Mouse (Mus musculus): Measurements from ENCODE around the gene Taf1.

DNA sequence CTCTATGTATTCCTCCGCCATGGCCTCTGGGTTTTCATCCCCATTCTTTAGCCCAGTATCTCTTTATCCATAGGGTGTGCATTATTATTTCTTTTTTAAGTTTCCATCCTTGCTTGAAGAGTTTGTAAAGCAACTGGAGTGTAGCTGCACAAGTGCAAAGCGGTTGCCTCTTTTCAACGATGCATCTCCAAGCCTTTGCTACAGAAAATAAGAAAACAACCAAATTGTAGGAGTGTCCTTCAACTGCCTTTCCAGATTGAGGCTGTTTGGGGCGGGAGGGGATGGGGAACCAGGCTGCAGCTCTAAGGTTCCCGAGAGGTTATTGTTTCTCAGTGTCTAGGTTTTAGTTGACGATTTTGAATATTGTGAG is 108.6 kb downstream of the Taf1 start:
- TF ChIP-seq CTCF (IDR thresholded peaks at IDR 0.05; ENCODE audit: control insufficient read depth, insufficient read depth, insufficient read length): no peak
- TF ChIP-seq MYOG (IDR thresholded peaks at IDR 0.05; ENCODE audit: control insufficient read depth, extremely low read depth, insufficient read length): no peak
- no peak for TF ChIP-seq CEBPB (IDR thresholded peaks at IDR 0.05; ENCODE audit: low read depth)
- TF ChIP-seq MAX (IDR thresholded peaks at IDR 0.05): no peak
- no peak for TF ChIP-seq USF1 (IDR thresholded peaks at IDR 0.05; ENCODE audit: low read depth)
- no peak for TF ChIP-seq FOSL1 (IDR thresholded peaks at IDR 0.05; ENCODE audit: insufficient read depth, low read length, poor library complexity, severe bottlenecking)

Data from C2C12 (cell line).